Mouse (Mus musculus): Measurements from ENCODE around the gene Sohlh2. TPM values are rescaled to one million over a fixed set of nuclear protein-coding genes. Genes with fewer than 3 reads are reported as not detected.

Sohlh2 gene
- total and polyA plus RNA-seq, 3 experiments = not detected

GRCm38 (mm10) chr3:55207665-55208064 lies 25.8 kb downstream of the Sohlh2 start:
- no peak for DNase-seq

- DNase-seq = no peak
These were observed 30.4 kb downstream of the Sohlh2 start for GRCm38 (mm10) chr3:55212254-55212653.

- no peak for DNase-seq
These were observed 32.0 kb downstream of the Sohlh2 start for GRCm38 (mm10) chr3:55213785-55214184.

GRCm38 (mm10) chr3:55214413-55214812 lies 32.6 kb downstream of the Sohlh2 start:
- no peak for DNase-seq

GRCm38 (mm10) chr3:55222502-55222901 lies 40.7 kb downstream of the Sohlh2 start:
- no peak for DNase-seq

GRCm38 (mm10) chr3:55223862-55224261 lies 42.0 kb downstream of the Sohlh2 start:
- no peak for DNase-seq

- peak; percentile 13 for DNase-seq
These were observed 44.8 kb downstream of the Sohlh2 start for GRCm38 (mm10) chr3:55226501-55227213.

GRCm38 (mm10) chr3:55227214-55227581 lies 45.4 kb downstream of the Sohlh2 start:
- no peak for DNase-seq

GRCm38 (mm10) chr3:55241730-55242421 lies 60.0 kb downstream of the Sohlh2 start, which contains the start of gene Dclk1:
Gene Dclk1 (plus strand): TSS chr3:55242364.
- DNase-seq = peak; percentile 51

GRCm38 (mm10) chr3:55242422-55243055 lies 60.7 kb downstream of the Sohlh2 start:
- peak; percentile 51 for DNase-seq

GRCm38 (mm10) chr3:55243056-55243471 lies 61.2 kb downstream of the Sohlh2 start:
- DNase-seq = peak; percentile 8

GRCm38 (mm10) chr3:55244087-55244486 lies 62.3 kb downstream of the Sohlh2 start:
- DNase-seq = no peak

- no peak for DNase-seq
These were observed 64.9 kb downstream of the Sohlh2 start for GRCm38 (mm10) chr3:55246618-55247272.

- no peak for DNase-seq
These were observed 66.2 kb downstream of the Sohlh2 start for GRCm38 (mm10) chr3:55248048-55248447.

- peak; percentile 31 for DNase-seq
These were observed 66.7 kb downstream of the Sohlh2 start for GRCm38 (mm10) chr3:55248508-55248907.

- DNase-seq = no peak
These were observed 68.8 kb downstream of the Sohlh2 start for GRCm38 (mm10) chr3:55250631-55251030.

Small RNA genes within 50 kb of the gene (microRNA-seq; reads per million reads assigned to microRNA genes)
- 0 reads per million in 2 experiments for gene Gm22029

Other genes starting within 250 kb of the Sohlh2 start
- under 1 TPM in 1 of 2 experiments, not detected in 1; 0.35 TPM for gene Ccna1, start 126.5 kb upstream of the Sohlh2 start, total RNA-seq (2021)
- gene Ccna1, start 126.5 kb upstream of the Sohlh2 start, polyA plus RNA-seq (2012; rRNA removed) = 0.60 TPM in 1 of 2 replicates, not detected in the other
- gene Spg20, start 69.9 kb upstream of the Sohlh2 start, total RNA-seq (2021) = 10 to 100 TPM; 52.2 to 60.9 TPM
- gene Spg20, start 69.9 kb upstream of the Sohlh2 start, polyA plus RNA-seq (2012; rRNA removed) = 13.2 and 15.2 TPM in 2 replicates
- gene Ccdc169, start 44.7 kb upstream of the Sohlh2 start, total RNA-seq (2021) = under 1 TPM in 1 of 2 experiments, not detected in 1; 0.26 TPM
- not detected in 2 replicates for gene Ccdc169, start 44.7 kb upstream of the Sohlh2 start, polyA plus RNA-seq (2012; rRNA removed)
- 1 to 10 TPM; 2.6 to 6.3 TPM for gene Dclk1, start 60.3 kb downstream of the Sohlh2 start, total RNA-seq (2021)
- gene Dclk1, start 60.3 kb downstream of the Sohlh2 start, polyA plus RNA-seq (2012; rRNA removed) = 0.26 and 0.52 TPM in 2 replicates